Mouse (Mus musculus) megakaryocyte, embryonic 14.5 days (primary cell): Measurements from ENCODE around the gene Zfp423. TPM values are rescaled to one million over a fixed set of nuclear protein-coding genes. Genes with fewer than 3 reads are reported as not detected.

Experiments used
- H3K27me3 ChIP-seq: replicated peaks from 2 replicates; pipeline ENCODE3; 2012; ENCODE audit warnings: inconsistent platforms
- H3K36me3 ChIP-seq: replicated peaks from 2 replicates; pipeline ENCODE3; 2012; ENCODE audit warnings: low read length, inconsistent platforms, mixed read lengths
- H3K4me1 ChIP-seq: 2 replicates; pipeline ENCODE4 v1.6.1; 2012; ENCODE audit warnings: inconsistent platforms
- H3K4me3 ChIP-seq: replicated peaks from 2 replicates; pipeline ENCODE3; 2012; ENCODE audit warnings: moderate library complexity, mild to moderate bottlenecking, inconsistent platforms
- H3K9me3 ChIP-seq: 2 replicates; pipeline ENCODE4 v1.6.1; 2012; ENCODE audit warnings: inconsistent platforms
- FLI1 ChIP-seq: IDR thresholded peaks from 2 replicates; pipeline ENCODE4 v1.6.1; 2012; ENCODE audit warnings: low read length, inconsistent platforms, mixed read lengths
- GATA1 ChIP-seq: IDR thresholded peaks from 3 replicates; pipeline ENCODE4 v1.6.1; 2012; ENCODE audit warnings: mixed read lengths, low read length, inconsistent platforms, borderline replicate concordance
- polyA plus RNA-seq: library from polyadenylated mRNA; stranded (reverse); fragments of >175 nt; gene quantifications from 2 replicates; pipeline ENCODE4 v1.2.3, GENCODE M21; 2012; ENCODE audit warnings: low replicate concordance; ENCODE audit not compliant: insufficient read depth

Zfp423 gene
- polyA plus RNA-seq, 1 experiment: not detected

GRCm38 (mm10) chr8:87767882-87768281 is 191.5 kb downstream of the Zfp423 start:
- H3K36me3 ChIP-seq: no peaks in the 10 kb centered on the region
- H3K27me3 ChIP-seq: peaks cover 18% of the 10 kb centered on the region
- TF ChIP-seq GATA1 (no peak), FLI1 (no peak)
- no peak overlapping the region for H3K4me3 ChIP-seq
- H3K4me1 ChIP-seq: peaks cover 5% of the 10 kb centered on the region
- no peaks in the 10 kb centered on the region for H3K9me3 ChIP-seq

GRCm38 (mm10) chr8:87765276-87765675 is 194.1 kb downstream of the Zfp423 start:
- Histone ChIP-seq H3K4me3 (no peak overlapping the region), H3K36me3 (no peaks in the 10 kb centered on the region), H3K9me3 (no peaks in the 10 kb centered on the region), H3K27me3 (peaks cover 15% of the 10 kb centered on the region), H3K4me1 (peaks cover 5% of the 10 kb centered on the region)
- TF ChIP-seq FLI1: no peak
- no peak for TF ChIP-seq GATA1

GRCm38 (mm10) chr8:87758750-87759149 is 200.6 kb downstream of the Zfp423 start:
- Histone ChIP-seq H3K9me3 (no peaks in the 10 kb centered on the region), H3K4me3 (no peak overlapping the region)
- TF ChIP-seq GATA1: no peak
- TF ChIP-seq FLI1: no peak

GRCm38 (mm10) chr8:87754853-87755252 is 204.5 kb downstream of the Zfp423 start:
- Histone ChIP-seq H3K4me3 (no peak overlapping the region), H3K9me3 (no peaks in the 10 kb centered on the region), H3K36me3 (no peaks in the 10 kb centered on the region), H3K27me3 (peaks cover 12% of the 10 kb centered on the region), H3K4me1 (peaks cover 9% of the 10 kb centered on the region)
- TF ChIP-seq GATA1 (no peak), FLI1 (no peak)

More at GRCm38 (mm10) chr8:87758750-87759149, 200.6 kb downstream of the Zfp423 start:
- peaks cover 12% of the 10 kb centered on the region for H3K27me3 ChIP-seq
- H3K4me1 ChIP-seq: peaks cover under 1% of the 10 kb centered on the region; the same call in 1 of the 2 replicates
- H3K36me3 ChIP-seq: no peaks in the 10 kb centered on the region

- H3K9me3 ChIP-seq: no peaks in the 10 kb centered on the region
- H3K4me3 ChIP-seq: no peak overlapping the region
- peaks cover 9% of the 10 kb centered on the region for H3K4me1 ChIP-seq
- TF ChIP-seq FLI1 (no peak), GATA1 (no peak)
- H3K27me3 ChIP-seq: peaks cover 7% of the 10 kb centered on the region
- H3K36me3 ChIP-seq: no peaks in the 10 kb centered on the region
Observed at GRCm38 (mm10) chr8:87753636-87754035, 205.8 kb downstream of the Zfp423 start.

- Histone ChIP-seq H3K4me1 (peaks cover 9% of the 10 kb centered on the region), H3K4me3 (no peak overlapping the region), H3K27me3 (peaks cover 7% of the 10 kb centered on the region), H3K9me3 (no peaks in the 10 kb centered on the region), H3K36me3 (no peaks in the 10 kb centered on the region)
- TF ChIP-seq FLI1: no peak
- no peak for TF ChIP-seq GATA1
Observed at GRCm38 (mm10) chr8:87753148-87753547, 206.2 kb downstream of the Zfp423 start.

- H3K9me3 ChIP-seq: no peaks in the 10 kb centered on the region
- no peak overlapping the region for H3K4me3 ChIP-seq
- TF ChIP-seq GATA1 (no peak), FLI1 (no peak)
- peaks cover 4% of the 10 kb centered on the region for H3K27me3 ChIP-seq
- peaks cover 9% of the 10 kb centered on the region for H3K4me1 ChIP-seq
- H3K36me3 ChIP-seq: no peaks in the 10 kb centered on the region
Observed at GRCm38 (mm10) chr8:87752710-87753109, 206.7 kb downstream of the Zfp423 start.

- Histone ChIP-seq H3K9me3 (no peaks in the 10 kb centered on the region), H3K36me3 (no peaks in the 10 kb centered on the region), H3K27me3 (peaks cover 10% of the 10 kb centered on the region), H3K4me1 (no peaks in the 10 kb centered on the region), H3K4me3 (no peak overlapping the region)
- TF ChIP-seq GATA1 (no peak), FLI1 (no peak)
Observed at GRCm38 (mm10) chr8:87747582-87747981, 211.8 kb downstream of the Zfp423 start.

GRCm38 (mm10) chr8:87747142-87747541 is 212.3 kb downstream of the Zfp423 start:
- no peak for TF ChIP-seq GATA1
- TF ChIP-seq FLI1: no peak
- no peaks in the 10 kb centered on the region for H3K36me3 ChIP-seq
- H3K27me3 ChIP-seq: peaks cover 10% of the 10 kb centered on the region
- no peaks in the 10 kb centered on the region for H3K9me3 ChIP-seq
- no peaks in the 10 kb centered on the region for H3K4me1 ChIP-seq
- no peak overlapping the region for H3K4me3 ChIP-seq

GRCm38 (mm10) chr8:87746072-87746471 is 213.3 kb downstream of the Zfp423 start:
- TF ChIP-seq FLI1 (no peak), GATA1 (no peak)
- Histone ChIP-seq H3K4me3 (no peak overlapping the region), H3K4me1 (no peaks in the 10 kb centered on the region), H3K9me3 (no peaks in the 10 kb centered on the region), H3K27me3 (peaks cover 11% of the 10 kb centered on the region), H3K36me3 (no peaks in the 10 kb centered on the region)
